Mouse (Mus musculus) T-helper 17 cell (primary cell): Measurements from ENCODE around the gene Copa.

ENCODE experiments used
- in situ Hi-C, 2 experiments: fragments of 300-600 bp; cut with MboI, MseI; formaldehyde crosslinking; loops; 1 replicate in 1 of 2; 2 replicates in 1 of 2; pipeline ENCODE4 v1.15.1; 2025; ENCODE audit warnings: high pct_unique_total_duplicates in 2 of 2

Copa gene

DNA sequence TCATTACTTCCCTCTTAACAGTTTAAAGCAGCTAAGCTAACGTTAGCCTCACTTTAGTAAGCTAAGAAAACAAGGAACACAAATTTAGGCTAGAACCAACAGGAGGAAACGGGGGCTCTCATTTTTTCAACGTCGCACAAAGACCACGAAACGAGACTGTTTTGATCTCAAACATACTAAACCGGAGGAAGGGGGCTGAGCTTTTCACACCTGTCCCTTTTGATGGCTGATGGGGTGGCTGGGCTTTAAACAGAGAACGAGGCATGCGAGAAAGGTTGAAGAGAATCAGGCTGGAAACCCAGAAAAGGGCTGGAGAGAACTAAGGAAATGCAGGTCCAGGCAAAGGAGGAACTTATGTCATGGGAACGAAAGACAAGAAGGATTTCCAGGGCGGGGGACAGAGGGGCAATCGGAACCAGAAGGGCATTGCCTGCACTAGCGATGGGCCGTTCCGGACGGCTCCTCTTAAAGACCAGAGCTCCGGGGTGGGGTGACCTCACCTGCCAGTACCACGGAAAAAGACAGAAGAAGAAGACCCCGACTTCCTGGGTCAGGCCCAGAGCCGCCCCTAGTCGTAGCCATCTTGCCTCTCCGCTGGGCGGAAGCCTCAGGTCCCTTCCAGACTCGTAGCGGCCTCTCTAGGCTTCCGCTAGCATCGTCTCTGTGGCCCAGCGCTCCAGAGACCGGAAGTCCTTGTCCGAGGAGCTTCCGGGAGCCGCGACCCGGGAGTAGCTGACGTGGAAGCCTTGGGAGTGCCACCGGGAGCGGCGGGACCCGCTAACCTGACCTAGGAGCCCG is at the start of gene Copa, which contains the start of gene Ncstn:
Gene Copa, plus strand, starts transcription at position 429 of the 798 bp plus-strand sequence.
Gene Ncstn, minus strand, starts transcription at position 695 of the 798 bp plus-strand sequence.
- in situ Hi-C loops = no loop called here

DNA sequence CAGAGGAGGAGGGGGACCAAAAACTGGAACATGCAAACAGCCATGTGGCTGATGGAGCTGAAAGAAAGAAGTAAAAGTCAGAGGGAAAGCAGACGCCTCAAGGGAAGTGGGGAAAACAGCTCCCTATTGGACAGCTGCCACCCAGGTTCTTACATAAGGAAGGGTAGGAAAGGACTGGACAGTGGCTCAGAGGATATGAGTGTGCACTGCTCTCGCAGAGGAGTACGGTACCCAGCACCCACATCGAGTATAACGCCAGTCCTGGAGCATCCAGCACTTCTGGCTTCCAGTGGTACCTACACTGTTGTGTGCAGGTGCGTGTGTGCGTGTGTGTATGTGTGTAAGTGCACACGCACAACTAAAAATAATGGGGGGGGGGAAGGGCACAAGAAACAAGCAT is 35.9 kb upstream of the Copa start:
- in situ Hi-C loops = loop anchor here (5.0 to 25.0 kb wide), 2 partner anchors 306 to 591 kb away; partner anchors contain the start of gene Dusp23 (in 1 of the 2)

DNA sequence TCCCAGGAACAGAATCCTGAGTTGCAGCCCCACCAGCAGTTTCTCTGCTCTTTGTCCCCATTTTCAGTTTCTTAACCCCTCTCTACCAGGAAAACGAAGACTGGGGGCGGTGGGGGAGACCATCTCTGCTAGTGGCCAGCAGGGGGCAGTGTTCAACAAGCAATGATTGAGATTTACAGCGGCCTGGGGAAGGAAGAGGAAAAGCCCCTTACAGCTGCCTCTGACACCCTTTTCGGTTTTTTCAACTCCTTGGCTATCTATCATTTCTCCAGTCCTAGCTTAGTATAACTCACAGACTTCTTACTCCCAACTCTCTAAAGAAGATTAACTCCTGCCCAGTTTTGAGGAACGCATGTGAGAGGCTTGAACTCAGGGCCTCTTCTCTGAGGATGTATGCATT is 35.4 kb upstream of the Copa start:
- in situ Hi-C loops = loop anchor here (5.0 to 25.0 kb wide), 2 partner anchors 305 to 590 kb away; partner anchors contain the start of gene Dusp23 (in 1 of the 2)

DNA sequence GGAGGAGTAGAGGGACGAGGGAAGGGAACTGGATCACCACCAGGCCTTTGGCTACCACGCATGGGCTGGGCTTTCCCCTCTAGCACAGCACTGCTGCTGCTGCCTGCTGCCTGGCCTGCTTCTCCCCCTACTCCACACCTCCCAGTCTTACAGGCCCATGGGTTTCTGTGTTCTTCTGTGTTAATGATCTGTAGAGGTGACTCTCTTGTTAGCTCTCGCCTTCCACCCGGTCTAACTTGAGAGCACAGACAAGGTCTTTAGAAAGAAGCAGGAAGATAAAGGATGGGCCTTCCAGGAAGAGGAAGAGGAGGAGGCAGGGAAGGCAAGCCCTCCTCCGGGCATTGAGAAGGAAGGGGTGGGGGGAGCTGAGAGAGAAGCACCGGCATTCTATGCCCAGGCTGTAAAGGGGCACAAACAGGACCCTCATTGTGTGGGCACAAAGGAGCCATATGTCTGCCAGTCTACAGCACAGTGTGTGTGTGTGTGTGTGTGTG is 34.0 kb upstream of the Copa start:
- in situ Hi-C loops = loop anchor here (5.0 to 25.0 kb wide), 2 partner anchors 304 to 589 kb away; partner anchors contain the start of gene Dusp23 (in 1 of the 2)

DNA sequence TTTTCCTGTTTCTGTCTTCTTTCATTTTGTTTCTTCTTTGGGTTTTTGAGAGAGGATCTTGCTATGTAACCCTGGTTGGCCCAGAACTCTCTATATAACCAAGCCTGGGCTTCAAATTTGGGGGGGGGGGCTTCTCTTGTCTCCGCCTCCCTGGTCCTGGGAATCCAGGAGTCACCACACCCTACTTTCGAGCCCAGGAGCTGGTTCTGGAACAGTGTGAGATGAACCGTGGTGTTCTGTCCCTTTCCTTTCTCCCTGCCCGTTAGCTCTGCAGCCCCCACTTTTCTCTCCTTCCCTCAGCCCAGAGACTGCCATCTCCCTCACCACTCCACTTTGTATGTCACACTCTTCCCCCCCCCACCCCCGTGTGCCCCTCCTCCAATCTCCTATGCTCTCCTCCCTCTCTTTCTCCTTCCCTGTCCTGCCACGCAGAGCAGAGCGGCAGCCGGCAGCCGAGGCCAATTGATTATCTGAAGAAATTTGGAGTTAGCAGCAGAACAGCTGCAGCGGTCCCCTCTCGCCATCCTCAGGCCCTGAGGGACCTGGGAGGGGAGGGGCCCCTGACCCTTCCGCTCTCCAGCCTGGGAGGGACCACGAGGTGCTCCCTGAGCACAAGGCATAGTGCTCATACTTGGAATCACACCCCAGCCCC is 33.1 kb upstream of the Copa start:
- in situ Hi-C loops = loop anchor here (5.0 to 25.0 kb wide), 2 partner anchors 303 to 588 kb away; partner anchors contain the start of gene Dusp23 (in 1 of the 2)

DNA sequence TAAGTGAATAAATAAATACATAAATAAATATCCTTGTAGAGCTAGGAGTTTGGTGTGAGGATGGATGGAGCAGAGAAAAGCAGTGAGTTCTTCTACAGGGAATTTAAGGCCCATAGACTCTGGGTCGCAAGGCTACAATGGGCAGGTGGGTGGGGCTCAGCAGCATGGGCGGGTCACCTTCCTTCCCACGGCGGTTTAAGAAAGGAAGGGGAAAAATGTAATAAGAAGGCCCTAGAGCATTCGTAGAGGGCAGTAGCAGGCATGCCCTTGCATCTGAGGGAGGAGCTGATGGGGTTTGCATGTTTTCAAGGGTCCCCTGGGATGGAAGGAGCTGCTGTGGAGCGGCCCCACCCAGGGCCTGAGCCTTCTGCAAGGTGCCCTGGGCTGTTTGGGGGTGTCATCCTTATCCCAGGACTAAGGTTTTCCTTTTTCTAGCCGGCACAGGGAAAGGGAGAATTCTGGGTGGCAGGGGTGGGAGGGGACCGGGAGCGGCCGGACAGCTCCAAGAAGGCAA is 29.5 kb upstream of the Copa start:
- in situ Hi-C loops = no loop called here

DNA sequence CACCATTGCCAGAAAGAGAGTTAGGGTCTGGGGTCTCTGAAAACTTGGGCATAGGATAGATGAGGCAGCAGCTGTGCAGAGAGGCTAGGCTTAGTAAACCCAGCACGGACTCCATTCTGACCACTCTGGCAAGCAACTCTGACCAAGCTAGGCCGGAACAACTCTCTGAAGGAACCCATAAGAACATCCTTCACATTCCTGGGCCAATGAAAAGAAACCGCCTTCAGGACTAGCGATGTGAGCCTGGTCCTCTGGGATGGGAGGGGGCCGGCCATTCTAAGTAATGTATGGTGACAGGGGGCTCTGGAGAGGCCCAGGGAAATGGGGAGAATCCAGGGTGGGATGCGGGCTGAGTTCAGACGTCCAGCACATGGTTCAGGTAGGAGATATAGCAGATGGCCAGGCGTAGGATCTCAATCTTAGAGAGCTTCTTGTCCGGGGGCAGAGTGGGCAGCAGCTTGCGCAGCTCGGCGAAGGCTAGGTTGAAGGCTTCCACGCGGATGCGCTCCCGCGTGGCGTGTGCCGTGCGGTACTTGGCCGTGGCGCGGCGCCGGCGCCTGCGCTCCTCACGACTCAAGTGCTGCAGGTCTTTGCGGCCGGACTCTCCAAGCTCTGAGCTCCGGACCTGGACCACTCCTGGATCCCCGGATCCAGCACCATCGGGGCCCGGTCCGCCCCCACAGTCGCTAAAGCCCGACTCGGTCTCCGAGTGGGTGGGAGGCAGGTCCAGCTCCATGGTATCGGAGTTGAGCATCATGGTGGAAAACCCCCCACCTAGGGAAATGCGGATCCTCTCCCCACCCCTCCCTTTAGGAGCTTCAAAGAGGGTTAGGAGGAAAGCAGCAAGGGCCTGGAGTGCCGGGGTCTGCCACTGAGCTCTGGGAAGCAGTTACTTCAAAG is 28.5 kb upstream of the Copa start:
- in situ Hi-C loops = no loop called here

DNA sequence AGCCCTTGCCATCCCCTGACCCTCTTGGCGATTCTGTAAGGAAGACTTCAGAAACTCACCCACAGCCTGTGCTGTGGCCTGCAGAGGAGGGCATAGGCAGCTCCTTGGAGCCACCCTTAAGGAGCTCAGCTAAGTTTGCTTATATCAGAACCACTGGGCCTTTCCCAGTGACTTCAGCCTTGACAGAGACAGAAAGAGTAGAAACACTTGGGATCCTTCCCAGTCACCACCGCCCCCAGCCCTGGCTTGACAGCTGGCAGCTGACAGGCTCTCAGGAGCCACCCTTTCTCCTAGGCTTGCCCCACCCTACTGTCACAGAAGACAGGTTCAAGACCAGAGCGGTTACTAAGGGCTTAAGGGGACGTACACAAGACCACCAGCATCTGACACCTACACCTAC is 26.1 kb upstream of the Copa start:
- in situ Hi-C loops = no loop called here

DNA sequence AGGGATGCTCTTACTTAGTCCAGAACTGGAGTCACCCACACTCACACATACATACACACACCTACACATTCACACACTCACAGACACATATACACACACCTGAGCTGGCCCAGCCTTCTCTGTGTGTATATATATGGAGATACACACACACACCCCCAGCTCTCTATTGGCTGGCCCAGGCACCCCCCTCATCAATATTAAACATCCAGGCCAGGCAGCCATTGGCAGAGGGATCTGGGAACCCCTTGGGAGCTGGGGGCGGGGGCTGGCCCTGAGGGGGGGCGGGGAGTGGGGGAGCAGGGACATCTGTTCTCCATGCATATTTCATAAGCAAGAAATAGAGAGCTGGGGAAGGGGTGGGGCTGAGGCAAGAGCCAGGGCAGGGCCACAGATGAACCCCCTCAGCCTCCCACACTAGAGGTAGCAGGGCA is 24.8 kb upstream of the Copa start, which contains the start of gene Nhlh1:
Gene Nhlh1, minus strand, starts transcription at position 83 of the 431 bp plus-strand sequence.
- in situ Hi-C loops = no loop called here

DNA sequence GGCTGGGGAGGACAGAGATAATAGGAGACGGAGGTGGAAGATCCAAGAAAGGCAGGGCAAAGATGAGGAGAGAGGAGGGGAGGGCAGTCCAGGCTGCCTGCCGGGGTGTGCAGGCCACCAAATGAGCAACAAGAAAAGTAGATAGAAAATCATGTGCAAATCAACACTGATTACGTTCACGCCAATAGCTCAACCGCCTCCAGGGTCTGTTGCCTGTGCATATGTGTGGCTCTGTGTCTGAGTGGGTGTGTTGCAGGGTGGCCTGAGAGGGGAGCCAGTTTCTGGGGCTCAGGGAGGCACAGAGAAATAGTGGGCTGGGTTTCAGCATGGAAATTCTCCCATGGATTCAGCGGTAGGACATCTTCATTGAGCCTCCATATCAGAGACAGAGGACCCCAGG is 24.0 kb upstream of the Copa start:
- in situ Hi-C loops = no loop called here

DNA sequence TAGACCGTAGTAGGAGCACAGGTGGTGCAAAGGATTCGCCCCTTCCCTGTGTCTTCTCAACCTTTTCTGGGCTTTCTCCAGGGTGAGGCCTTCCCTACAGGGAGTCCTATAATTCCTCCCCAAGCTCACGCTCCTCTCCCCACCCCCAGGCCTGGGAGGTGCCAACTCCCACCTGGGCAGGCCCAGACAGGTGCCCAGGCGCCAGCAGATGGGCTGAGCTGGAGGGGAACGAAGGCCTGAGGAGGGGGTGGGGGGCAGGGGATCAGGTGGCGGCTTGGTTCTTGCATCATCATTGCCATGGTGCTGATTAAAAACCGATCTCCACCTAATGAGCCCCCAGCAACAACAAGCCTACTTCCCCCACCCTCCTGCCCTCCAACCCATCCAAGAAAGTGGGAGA is 23.5 kb upstream of the Copa start:
- in situ Hi-C loops = no loop called here

DNA sequence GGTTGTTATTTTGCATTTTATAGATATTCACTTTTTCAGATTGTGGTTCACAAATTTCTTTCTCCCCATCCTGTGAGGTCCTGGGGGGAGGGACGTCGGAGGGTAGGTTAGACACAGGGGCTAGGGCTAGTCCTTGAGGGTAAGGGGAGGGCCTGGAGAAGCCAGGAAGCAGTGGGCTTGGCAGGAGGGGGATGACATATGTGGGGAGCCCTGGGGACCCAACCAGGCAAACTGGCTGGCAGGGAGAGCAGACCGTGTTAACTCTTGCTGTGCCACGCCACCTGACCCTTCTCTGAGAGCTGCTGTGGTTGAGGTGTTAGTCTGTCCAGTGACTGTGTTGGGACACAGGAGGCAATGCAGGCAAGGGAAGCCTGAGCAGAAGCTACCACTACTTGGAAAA is 21.7 kb upstream of the Copa start:
- in situ Hi-C loops = no loop called here

DNA sequence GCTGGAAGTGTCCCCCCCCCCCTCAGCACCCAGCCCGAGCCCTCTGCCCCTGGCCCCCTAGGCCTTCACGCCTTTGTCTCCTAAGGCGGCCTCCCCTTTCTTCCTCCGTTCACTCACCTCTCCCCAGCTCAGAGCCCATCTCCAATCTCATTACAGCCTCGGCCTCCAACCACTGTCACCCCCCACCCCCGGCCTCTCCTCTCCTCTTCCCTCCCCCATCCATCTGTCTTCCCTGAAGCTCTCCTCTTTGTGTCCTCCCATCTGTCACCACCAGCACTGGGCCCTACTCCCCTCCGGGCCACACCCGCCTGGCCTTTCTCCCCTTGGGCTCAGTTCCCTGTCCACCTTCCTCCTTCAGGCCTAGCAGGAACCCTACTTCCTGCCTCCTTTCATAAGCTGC is 21.1 kb upstream of the Copa start:
- in situ Hi-C loops = no loop called here

DNA sequence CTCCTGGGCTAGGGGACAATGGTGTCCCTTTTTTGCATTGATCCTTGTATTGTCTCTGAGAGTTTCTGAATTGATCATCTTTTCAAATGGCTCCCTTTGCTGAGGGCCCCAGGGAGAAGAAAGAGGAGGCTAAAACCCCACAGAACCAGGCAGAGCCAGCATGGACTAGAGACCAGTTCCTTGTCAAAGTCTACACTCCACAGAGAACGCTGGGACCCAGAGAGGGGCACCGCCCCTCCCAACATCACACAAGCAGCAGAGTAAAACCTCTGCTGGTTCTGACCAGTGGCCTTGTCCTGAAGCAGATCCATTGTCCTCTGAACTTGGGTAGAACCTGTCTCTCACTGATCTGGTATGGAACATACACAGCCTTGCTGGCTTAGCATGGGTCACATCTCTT is 20.2 kb upstream of the Copa start:
- in situ Hi-C loops = no loop called here

DNA sequence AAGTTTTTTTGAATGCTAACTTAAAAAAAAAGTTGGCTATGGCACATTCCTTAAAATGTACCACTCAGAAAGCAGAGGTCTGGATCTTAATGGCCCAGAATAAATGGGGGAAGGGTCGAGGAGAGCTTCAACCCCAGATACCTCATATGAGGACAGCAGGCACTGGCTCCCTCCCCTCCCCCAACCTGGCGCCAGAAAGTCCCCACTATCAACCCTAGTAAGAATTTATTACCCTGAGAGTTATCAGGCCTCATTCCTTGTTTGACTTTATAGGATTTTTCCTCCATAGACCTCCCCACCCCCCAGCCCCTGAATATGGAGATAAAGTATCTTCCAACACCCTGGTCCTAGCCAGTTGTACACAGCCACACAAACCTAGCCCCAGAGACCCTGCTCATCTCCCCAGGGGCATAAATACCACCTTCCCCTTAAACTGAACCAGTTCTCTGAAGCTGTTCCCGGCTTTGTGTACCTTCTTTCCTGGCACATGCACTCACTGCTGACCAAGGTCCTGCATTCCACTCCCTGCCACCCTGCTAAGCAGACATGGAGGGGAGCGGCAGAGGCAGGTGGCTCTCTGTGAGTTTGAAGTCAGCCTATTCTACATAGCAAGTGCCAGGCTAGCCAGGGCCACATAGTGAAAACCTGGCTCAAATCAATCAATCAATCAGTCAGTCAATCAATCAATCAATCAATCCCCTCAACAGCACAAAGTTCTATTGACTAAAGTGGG is 18.9 kb upstream of the Copa start:
- in situ Hi-C loops = no loop called here

DNA sequence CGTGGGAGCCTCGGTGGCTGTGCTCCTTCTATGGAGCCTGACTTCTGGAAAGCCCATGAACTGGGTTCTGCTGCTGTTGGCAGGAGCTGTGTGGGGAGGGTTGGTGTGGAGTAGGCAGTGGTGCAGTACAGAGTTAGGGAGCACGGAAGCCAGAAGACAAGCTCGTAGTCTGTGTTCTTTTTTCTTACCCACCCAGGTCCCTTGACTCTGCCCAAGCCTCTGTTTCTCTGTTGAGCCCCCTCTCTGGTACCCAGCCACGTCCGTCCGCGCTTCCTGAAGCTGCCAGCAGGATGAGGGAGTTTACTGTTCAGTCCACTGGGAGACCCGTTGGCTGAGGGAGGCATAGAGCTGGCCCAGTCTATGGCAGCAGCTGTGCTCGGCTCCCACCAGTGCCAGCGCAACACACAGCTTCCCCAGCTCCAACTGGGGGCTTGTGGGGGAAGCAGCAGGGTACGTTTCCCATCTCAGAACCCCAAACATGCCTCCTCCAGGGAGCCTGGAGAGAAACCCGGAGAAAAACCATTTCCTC is 17.7 kb upstream of the Copa start:
- in situ Hi-C loops = no loop called here

DNA sequence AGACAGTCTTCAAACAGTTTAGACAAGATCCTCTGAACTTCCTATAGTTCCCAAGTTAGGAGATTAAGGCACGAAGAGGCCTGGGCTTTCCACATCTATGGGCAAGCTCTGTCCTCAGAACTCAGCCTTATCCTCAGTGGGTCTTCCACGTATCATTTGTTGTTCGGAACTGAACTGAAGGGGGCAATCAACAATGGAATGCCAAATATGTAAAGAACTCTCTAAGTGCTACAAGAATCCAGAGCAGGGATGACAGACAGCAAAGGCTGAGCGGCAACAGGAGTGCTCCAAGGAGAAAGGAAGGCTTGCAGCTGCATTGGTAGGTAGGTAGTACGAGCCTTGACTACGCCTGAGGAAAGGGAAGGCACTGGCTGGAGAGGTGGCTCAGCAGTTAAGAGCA is 12.1 kb upstream of the Copa start:
- in situ Hi-C loops = no loop called here

DNA sequence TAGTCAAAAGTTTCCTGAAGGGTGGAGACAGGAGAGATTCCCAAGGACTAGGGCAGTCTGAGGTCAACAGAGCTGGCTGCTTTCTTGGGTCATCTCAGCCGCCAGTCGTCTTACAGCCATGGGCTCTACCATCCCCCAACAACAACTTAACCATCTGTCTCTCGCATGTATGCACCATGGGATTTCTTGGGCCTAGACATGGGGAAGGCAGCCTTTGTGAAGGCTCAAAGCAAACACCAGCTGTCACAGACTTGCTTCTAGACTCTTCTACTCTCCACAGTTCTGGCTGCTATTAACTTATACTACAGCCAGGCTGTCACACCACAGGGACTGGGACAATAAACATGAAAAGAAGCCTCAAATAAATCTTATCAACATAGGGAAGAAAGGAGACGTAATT is 10.8 kb upstream of the Copa start:
- in situ Hi-C loops = no loop called here

DNA sequence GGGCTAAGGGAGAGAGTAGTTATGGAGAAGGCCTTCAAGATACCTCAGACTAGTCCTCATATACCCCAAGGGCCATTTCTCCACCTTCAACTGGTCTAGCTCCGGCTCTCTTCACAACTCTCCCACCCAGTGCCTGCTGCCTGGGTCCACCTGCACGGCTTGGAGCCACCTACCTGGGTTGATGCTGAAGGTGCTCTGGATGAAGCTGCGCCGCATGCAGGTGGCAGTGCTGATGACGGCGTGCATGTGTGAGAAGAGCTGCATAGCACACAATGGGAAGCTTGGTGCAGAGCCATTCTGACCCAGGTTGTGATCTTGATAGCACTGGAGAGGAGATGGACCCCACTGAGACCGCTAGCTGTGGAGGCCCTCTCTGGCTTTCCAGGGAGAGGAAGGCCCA is 9.7 kb upstream of the Copa start:
- in situ Hi-C loops = no loop called here

DNA sequence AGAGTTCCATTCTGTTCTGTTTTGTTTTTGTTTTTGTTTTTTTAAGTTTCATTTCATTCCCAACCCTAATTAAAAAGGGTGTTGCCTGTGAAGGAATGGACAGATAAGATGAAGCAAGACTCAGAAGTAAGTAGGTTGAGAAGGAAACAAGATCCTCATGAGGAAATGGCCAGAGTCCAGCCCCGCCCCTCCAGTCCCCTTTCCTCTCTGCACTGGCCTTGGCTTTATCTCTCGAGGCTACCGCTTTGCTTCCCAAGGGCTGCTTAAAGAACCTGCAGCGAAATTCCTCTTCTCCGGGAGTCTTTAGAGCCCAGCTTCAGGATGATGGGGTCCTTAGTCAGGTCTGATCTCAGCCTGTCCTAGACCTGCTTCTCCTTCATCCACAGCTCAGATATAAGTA is 4.3 kb upstream of the Copa start:
- in situ Hi-C loops = no loop called here
